14 mouse cellular contexts compared by ENCODE assay signal in the genomic region with DNA sequence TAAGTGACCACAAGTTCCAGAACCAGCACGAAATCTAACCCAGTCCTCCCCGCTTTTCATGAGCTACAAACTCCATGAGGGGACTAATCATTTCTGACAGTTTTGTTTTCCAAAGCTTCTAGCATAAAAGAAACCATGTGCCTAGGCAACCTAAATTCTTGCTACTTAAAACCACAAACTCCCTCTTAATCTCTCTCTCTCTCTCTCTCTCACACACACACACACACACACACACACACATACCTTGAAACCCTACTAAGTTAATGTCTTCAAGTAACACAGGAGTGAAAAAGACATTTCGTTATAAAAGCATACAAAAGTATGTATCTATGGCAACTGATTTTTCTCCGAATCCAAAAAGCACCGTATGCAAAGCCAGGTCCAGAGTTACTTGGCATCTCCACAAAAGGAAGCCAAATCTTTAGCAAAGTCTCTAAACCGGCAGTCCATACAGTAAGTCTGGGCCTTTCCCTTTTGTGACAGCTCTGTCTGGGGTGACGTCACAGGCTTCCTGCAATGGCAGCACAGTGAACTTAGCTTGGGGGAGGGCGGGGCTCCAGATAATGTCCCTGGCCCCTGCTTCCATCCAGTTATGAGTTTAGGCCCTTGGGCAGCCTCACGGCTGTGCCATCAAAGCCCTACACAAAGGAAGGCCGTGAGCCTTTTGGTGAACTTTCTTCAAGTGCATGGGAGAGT. TPM values are rescaled to one million over a fixed set of nuclear protein-coding genes. Genes with fewer than 3 reads are reported as not detected.
A peak's percentile ranks its signal among the peaks of the same experiment; 100 is the strongest.
DNase-seq lines count a peak whose midpoint lies in the region; ATAC-seq and TF ChIP-seq lines count a peak whose summit lies in the region.
"Had no signal": no experiment of that assay in that cellular context is flagged by ENCODE, and none has a peak within 500 bp of the region (broad histone marks: within the 10 kb centered on the region; RNA-seq: fewer than 3 reads in every experiment).

No protein-coding gene starts in this region.

- 57% methylated on average over 10 of the region's 10 CpGs for WGBS in liver, embryonic 15.5 days (ENCODE audit: insufficient replicate concordance)

- H3K9ac ChIP-seq in liver, embryonic 15.5 days = no peak overlapping the region
- H3K9ac ChIP-seq: limb, embryonic 13.5 days; neural tube, embryonic 13.5 days had no signal

- peak; percentile 85 for DNase-seq in CD4-positive helper T cell, adult 2 months (ENCODE audit: low read depth, low spot score)
- DNase-seq in left cerebral cortex, adult 2 months (ENCODE audit: extremely low spot score in 1 of 2, low spot score in 2 of 2) = no peak
- no peak for DNase-seq in cerebellum, postnatal 10 days
- no peak for DNase-seq in gastrocnemius, postnatal 10 days
- DNase-seq: cerebellum, adult 9-11 months; kidney, adult 9 months; right cerebral cortex, postnatal 14 days had no signal

- ATAC-seq in CD4-positive, CD25-positive, alpha-beta regulatory T cell, adult 4 months = peak; percentile 94
- ATAC-seq in erythroblast, adult 5-6 weeks (replicated peaks; ENCODE audit: low FRiP score, poor library complexity, severe bottlenecking) = 0 out of 2 replicates have a peak, but pooled peaks have one; percentile 49
- 0 out of 2 replicates have a peak, but pooled peaks have one; percentile 32 for ATAC-seq in liver, embryonic 15.5 days (ENCODE audit: insufficient read depth)

- H3K4me1 ChIP-seq in liver, embryonic 15.5 days (replicated peaks) = 0 out of 2 replicates have a peak, but pooled peaks cover 16% of the 10 kb centered on the region
- H3K4me1 ChIP-seq: heart, embryonic 10.5 days; neural tube, embryonic 13.5 days had no signal

- H3K4me2 ChIP-seq in liver, embryonic 15.5 days = no peak overlapping the region
- H3K4me2 ChIP-seq: limb, embryonic 13.5 days; neural tube, embryonic 13.5 days had no signal

- H3K27ac ChIP-seq in liver, embryonic 15.5 days (replicated peaks) = no peak overlapping the region
- no peak overlapping the region for H3K27ac ChIP-seq in left cerebral cortex, adult 2 months
- H3K27ac ChIP-seq: heart, embryonic 10.5 days; limb, embryonic 13.5 days; macrophage; neural tube, embryonic 13.5 days had no signal

- TF ChIP-seq CTCF in left cerebral cortex, adult 2 months (IDR thresholded peaks at IDR 0.05) = no peak

- H3K36me3 ChIP-seq in liver, embryonic 15.5 days (replicated peaks) = no peaks in the 10 kb centered on the region
- H3K36me3 ChIP-seq: heart, embryonic 10.5 days; limb, embryonic 13.5 days; neural tube, embryonic 13.5 days had no signal

- intact Hi-C loops in left cerebral cortex, adult 2 months (cut with DNase I) = no loop called here

- no peaks in the 10 kb centered on the region for H3K27me3 ChIP-seq in liver, embryonic 15.5 days
- H3K27me3 ChIP-seq: limb, embryonic 13.5 days; neural tube, embryonic 13.5 days had no signal

- no peak overlapping the region for H3K4me3 ChIP-seq in liver, embryonic 15.5 days (replicated peaks)
- H3K4me3 ChIP-seq in left cerebral cortex, adult 2 months = no peak overlapping the region
- H3K4me3 ChIP-seq: heart, embryonic 10.5 days; limb, embryonic 13.5 days; neural tube, embryonic 13.5 days had no signal

- H3K9me3 ChIP-seq in liver, embryonic 15.5 days (replicated peaks) = no peaks in the 10 kb centered on the region
- H3K9me3 ChIP-seq: heart, embryonic 10.5 days; limb, embryonic 13.5 days; neural tube, embryonic 13.5 days had no signal

RNA-seq across cellular contexts. Expression of a gene that starts 23.5 kb away (rescaled TPM):
- 1 to 10 TPM; 8.0 to 8.9 TPM for polyA plus RNA-seq in CD4-positive, CD25-positive, alpha-beta regulatory T cell, adult 4 months (2017; shearing (Covaris generic))
- total RNA-seq in erythroblast, adult 5-6 weeks (2015; ENCODE audit: low replicate concordance) = 12.5 and 14.0 TPM in 2 replicates
- 10.1 and 12.8 TPM in 2 replicates for total RNA-seq in erythroblast, adult 5-6 weeks (2017; ENCODE audit: low replicate concordance)
- polyA plus RNA-seq in liver, embryonic 15.5 days (2015; fragmentation: Nextera tagmentation; extraction: Ambion mirVana) = 1.8 and 1.9 TPM in 2 replicates
- total RNA-seq in left cerebral cortex, adult 2 months (2021) = 10 to 100 TPM in 1 of 2 experiments, 1 to 10 TPM in 1; 9.5 to 11.0 TPM
- total RNA-seq in gastrocnemius, postnatal 10 days (2021) = 1 to 10 TPM; 3.8 to 4.8 TPM

Comparison
In these comparisons a context has a peak if more than half of its experiments do, and no peak if none do; other contexts are left out.
1. ATAC-seq: peak in every context shown above with its lines; median percentile 94 in CD4-positive, CD25-positive, alpha-beta regulatory T cell, adult 4 months; 49 in erythroblast, adult 5-6 weeks; 32 in liver, embryonic 15.5 days.